Mouse (Mus musculus) kidney, adult 8-10 months (tissue): ENCODE measurements around the gene Ercc1.

Source experiments
- DNase-seq, 2 experiments: peaks; one replicate each; pipeline ENCODE4 v3.0.0; 2022

The Ercc1 gene

GRCm38 (mm10) chr7:19309884-19310641 is 34.5 kb upstream of the Ercc1 start, which contains the start of gene Fosb:
Fosb (minus strand) TSS chr7:19310051.
- DNase-seq: peak; percentile 96

- DNase-seq: no peak
Measured at GRCm38 (mm10) chr7:19311991-19312390, 32.6 kb upstream of the Ercc1 start.

GRCm38 (mm10) chr7:19314033-19314432 is 30.5 kb upstream of the Ercc1 start:
- no peak for DNase-seq

GRCm38 (mm10) chr7:19316451-19317161 is 28.0 kb upstream of the Ercc1 start:
- DNase-seq: no peak

GRCm38 (mm10) chr7:19318201-19318600 is 26.4 kb upstream of the Ercc1 start:
- DNase-seq: no peak

- no peak for DNase-seq
Measured at GRCm38 (mm10) chr7:19318676-19319075, 25.9 kb upstream of the Ercc1 start.

- no peak for DNase-seq
Measured at GRCm38 (mm10) chr7:19319458-19319857, 25.1 kb upstream of the Ercc1 start.

GRCm38 (mm10) chr7:19319906-19320305 is 24.7 kb upstream of the Ercc1 start:
- peak; percentile 95 for DNase-seq

- DNase-seq: no peak
Measured at GRCm38 (mm10) chr7:19320637-19321036, 23.9 kb upstream of the Ercc1 start.

GRCm38 (mm10) chr7:19321464-19321863 is 23.1 kb upstream of the Ercc1 start:
- no peak for DNase-seq

GRCm38 (mm10) chr7:19322489-19322888 is 22.1 kb upstream of the Ercc1 start:
- no peak for DNase-seq

- DNase-seq: no peak
Measured at GRCm38 (mm10) chr7:19324221-19324620, 20.4 kb upstream of the Ercc1 start.

GRCm38 (mm10) chr7:19325262-19326199 is 19.0 kb upstream of the Ercc1 start:
- no peak for DNase-seq

- DNase-seq: peak; percentile 84 to 89
Measured at GRCm38 (mm10) chr7:19326359-19326758, 18.2 kb upstream of the Ercc1 start.

GRCm38 (mm10) chr7:19327128-19327527 is 17.4 kb upstream of the Ercc1 start:
- peak; percentile 91 to 92 for DNase-seq

- DNase-seq: no peak
Measured at GRCm38 (mm10) chr7:19327782-19328181, 16.8 kb upstream of the Ercc1 start.

- DNase-seq: no peak
Measured at GRCm38 (mm10) chr7:19328425-19328824, 16.2 kb upstream of the Ercc1 start.

- DNase-seq: no peak
Measured at GRCm38 (mm10) chr7:19331910-19332309, 12.7 kb upstream of the Ercc1 start.

GRCm38 (mm10) chr7:19332709-19333352 is 11.7 kb upstream of the Ercc1 start:
- DNase-seq: peak; percentile 45 to 57

GRCm38 (mm10) chr7:19335583-19335982 is 9.0 kb upstream of the Ercc1 start:
- peak; percentile 45 to 62 for DNase-seq

GRCm38 (mm10) chr7:19337122-19337521 is 7.5 kb upstream of the Ercc1 start:
- DNase-seq: no peak

- no peak for DNase-seq
Measured at GRCm38 (mm10) chr7:19338060-19338459, 6.5 kb upstream of the Ercc1 start.

GRCm38 (mm10) chr7:19338596-19338995 is 6.0 kb upstream of the Ercc1 start:
- DNase-seq: no peak
